Mouse (Mus musculus) cerebellum, adult 8-10 months (tissue): Measurements from ENCODE around the gene Dbndd2.
A peak's percentile ranks its signal among the peaks of the same experiment; 100 is the strongest.

ENCODE experiments used
- DNase-seq: peaks from one replicate; pipeline ENCODE4 v3.0.0; 2022

Dbndd2 gene

GRCm38 (mm10) chr2:164505619-164506347, 19.9 kb downstream of the Dbndd2 start:
- DNase-seq, result no peak

GRCm38 (mm10) chr2:164507811-164508210, 21.9 kb downstream of the Dbndd2 start:
- DNase-seq, result no peak

GRCm38 (mm10) chr2:164510621-164511190, 24.8 kb downstream of the Dbndd2 start:
- DNase-seq, result no peak

- no peak for DNase-seq
Measured at GRCm38 (mm10) chr2:164512121-164512909, 26.4 kb downstream of the Dbndd2 start.

DNA sequence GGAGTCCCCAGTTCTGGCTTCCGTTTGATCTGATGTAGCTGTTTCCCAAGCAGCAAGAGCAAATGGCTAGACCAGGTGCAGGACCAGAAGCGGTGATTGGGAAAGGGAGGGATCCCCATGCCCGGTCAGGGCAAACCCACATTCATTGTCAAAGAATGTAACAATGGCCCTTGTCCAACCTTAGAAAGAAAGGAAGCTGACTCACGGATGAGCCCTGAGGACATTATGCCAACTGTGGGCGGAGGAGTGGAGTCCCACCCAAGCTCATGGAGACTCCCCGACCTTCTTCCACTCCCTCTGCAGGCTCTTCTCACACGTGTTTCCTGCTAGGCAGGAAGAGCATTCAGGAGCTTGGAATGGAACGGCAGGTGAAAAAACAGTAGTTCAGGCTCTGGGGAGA, 27.5 kb downstream of the Dbndd2 start:
- DNase-seq, result no peak

GRCm38 (mm10) chr2:164514916-164515315, 29.0 kb downstream of the Dbndd2 start:
- no peak for DNase-seq

DNA sequence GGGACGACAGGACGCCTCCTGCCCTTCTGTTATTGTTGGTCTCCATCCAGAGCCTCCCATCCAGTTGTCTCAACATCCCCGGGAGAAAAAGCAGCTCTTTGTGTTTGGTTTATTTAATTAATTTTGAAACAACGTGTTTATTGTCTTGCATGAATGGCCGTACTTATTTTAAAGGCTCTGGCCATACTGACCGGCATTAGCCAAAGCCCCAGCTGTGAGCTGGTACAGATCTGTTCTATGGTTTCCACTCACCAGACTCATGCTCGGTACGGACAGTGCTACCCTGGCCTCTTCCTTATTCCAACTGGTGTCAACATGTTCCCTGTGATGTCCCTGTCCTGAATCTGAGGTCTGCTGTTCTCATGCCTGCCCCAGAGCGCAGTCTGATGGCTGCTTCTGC, 30.0 kb downstream of the Dbndd2 start:
- DNase-seq, result no peak

GRCm38 (mm10) chr2:164516592-164516991, 30.7 kb downstream of the Dbndd2 start:
- no peak for DNase-seq

- DNase-seq, result peak; percentile 50
Measured at GRCm38 (mm10) chr2:164517485-164518221, 31.7 kb downstream of the Dbndd2 start.

GRCm38 (mm10) chr2:164518266-164519170, 32.6 kb downstream of the Dbndd2 start:
- DNase-seq, result no peak

DNA sequence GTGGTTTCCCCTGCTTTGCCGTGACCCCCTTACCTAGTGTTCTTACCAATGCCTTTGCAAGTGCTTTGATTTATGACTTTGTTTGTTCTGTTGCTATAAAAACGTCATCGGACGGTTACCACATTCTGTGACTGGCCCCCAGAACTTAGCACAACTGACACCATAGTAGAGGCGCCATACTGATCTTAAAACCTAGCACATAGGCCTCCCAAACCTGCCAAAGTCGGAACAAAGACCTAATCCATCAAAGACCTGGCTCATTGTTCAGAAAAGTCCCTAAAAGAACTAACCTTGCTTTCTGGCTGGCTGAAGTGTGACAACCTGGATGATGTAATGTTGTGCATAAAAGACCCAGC, 33.2 kb downstream of the Dbndd2 start:
- DNase-seq, result no peak

- DNase-seq, result no peak
Measured at GRCm38 (mm10) chr2:164520782-164521181, 34.9 kb downstream of the Dbndd2 start.

DNA sequence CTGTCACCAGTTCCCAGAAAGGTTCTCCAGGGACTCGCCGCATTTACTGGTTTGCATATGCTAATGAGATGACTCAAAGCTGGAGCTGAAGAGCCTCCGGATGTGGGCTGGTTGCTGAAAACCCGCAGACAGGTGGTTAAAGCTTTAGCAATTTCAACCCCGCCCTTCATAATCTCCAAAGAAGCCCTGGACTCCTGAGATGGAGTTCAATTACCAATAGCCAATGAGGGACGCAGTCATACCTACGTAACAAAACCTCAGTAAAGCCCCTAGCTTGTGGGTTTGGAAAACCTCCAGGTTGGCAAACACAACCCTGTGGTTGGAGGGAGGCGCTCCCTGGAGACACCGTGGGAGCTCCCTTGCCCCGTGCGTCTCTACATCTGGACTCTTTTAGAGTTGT, 35.9 kb downstream of the Dbndd2 start:
- DNase-seq, result no peak

DNA sequence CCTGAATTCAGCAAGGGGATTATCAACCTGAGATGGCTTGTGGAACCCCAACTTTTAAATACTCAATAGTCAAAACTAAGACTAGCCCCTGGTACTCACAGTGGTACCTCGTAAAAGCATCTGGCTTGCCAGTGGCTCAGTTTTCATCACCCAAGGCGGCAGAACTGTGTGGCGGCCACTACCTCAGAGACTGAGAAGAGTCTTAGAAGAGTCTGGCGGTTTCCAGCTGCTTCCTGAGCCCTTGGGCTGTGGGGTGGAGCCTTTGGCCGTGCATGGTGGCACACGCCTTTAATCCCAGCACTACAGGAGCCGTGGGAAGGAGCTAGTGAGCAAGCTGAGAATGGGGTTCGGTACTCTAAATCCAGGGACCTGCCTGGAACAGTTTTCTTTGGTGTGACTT, 36.4 kb downstream of the Dbndd2 start:
- DNase-seq, result no peak

DNA sequence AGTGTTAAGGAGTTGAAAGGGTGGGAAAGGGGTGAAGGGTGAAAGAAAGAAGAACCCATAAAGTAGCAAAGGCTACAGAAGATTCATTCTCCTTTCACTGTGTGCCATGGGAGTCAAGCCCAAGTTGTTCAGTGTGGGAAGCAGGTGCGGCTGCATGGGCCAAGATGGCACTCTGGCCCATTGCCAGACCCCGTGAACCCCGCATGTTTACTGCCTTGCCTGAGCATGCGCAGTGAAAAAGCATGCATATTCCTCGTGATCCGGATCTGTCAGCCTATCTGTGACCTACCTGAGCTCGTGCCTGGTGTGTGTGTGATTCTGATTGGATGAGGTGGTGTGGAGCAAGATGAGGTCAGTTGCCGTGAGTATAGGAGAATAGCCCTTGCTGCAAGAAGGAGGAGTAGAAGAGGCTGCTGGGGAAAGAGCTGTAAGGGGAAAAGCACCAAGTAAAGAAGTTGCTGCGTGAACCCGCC, 37.4 kb downstream of the Dbndd2 start:
- no peak for DNase-seq

- no peak for DNase-seq
Measured at GRCm38 (mm10) chr2:164528557-164528956, 42.7 kb downstream of the Dbndd2 start.

GRCm38 (mm10) chr2:164531169-164531568, 45.3 kb downstream of the Dbndd2 start:
- peak; percentile 73 for DNase-seq

DNA sequence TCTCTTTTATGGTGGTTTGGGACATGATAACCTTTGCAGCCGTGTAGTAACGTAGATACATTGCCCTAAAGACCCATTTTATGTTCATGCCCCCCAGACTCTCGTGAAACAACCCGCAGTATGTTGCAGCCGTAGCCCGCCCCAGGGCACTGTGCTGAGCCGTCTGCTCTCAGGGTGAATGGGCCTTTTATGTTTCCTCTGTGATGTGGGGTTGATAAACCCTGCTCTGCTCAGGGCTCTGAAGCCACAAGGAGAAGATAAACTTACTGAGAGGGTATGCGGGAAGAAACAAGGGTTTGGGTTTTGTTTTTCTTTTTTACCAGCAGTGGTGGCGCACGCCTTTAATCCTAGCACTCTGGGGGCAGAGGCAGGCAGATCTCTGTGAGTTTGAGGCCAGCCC, 48.4 kb downstream of the Dbndd2 start:
- no peak for DNase-seq

DNA sequence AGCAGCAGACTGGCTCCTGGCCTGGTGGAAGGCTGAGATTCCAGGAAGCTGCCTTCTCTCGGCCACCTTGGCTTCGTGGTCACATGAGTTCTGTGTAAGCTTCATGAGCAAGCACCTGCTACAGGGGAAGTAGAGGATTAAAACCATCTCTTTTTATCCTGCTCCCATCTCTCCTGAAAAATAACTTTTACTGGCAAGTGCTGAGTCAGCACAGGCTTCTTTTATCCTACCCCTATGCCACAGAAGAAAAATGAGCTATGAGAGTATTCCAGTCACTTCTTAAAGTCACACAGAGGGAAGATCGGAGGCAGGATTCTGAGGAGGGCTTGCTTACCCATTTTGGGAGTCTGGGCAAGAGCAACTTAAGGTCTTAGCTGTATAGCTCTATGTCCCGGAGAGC, 51.1 kb downstream of the Dbndd2 start:
- DNase-seq, result no peak

GRCm38 (mm10) chr2:164540652-164541427, 54.9 kb downstream of the Dbndd2 start:
- no peak for DNase-seq

DNA sequence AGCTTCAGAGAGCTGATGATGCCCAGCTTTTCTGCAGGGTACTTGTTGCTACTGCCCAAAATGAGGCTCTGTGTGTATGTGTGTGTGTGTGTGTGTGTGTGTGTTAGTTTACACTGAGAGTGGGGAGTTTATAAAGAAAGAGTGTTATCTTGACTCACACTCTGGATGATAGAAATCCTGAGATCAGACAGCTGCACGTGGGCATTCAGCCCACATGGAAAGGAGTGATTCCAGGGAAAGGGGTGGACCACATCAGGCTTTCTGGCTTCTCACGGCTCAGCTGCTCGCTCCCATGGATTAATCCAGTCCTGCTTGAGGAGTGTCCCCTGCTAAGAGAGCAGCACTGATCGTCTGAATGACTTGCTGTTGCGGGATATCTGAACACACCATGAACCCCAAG, 56.2 kb downstream of the Dbndd2 start:
- DNase-seq, result no peak
